Mouse (Mus musculus): ENCODE results near the gene Ubn1. TPM values are rescaled to one million over a fixed set of nuclear protein-coding genes. Genes with fewer than 3 reads are reported as not detected.

Gene Ubn1
- polyA plus RNA-seq, 1 experiment from 2014 or later = 13.9 TPM

- H3K9ac ChIP-seq = no peak overlapping the region
- ATAC-seq (ENCODE audit: low FRiP score, low read depth) = 0 out of 2 replicates have a peak, but pooled peaks have one; percentile 31
- H3K4me3 ChIP-seq = no peak overlapping the region
- WGBS = 7% methylated on average over 4 of the region's 4 CpGs
- no peaks in the 10 kb centered on the region for H3K9me3 ChIP-seq
- H3K4me2 ChIP-seq = no peak overlapping the region
- peaks cover 12% of the 10 kb centered on the region for H3K4me1 ChIP-seq (replicated peaks)
- H3K27ac ChIP-seq (replicated peaks) = no peak overlapping the region
- H3K36me3 ChIP-seq = no peaks in the 10 kb centered on the region
- peaks cover 67% of the 10 kb centered on the region for H3K27me3 ChIP-seq
Measured at GRCm38 (mm10) chr16:5130766-5131165, 80.9 kb downstream of the Ubn1 start.

GRCm38 (mm10) chr16:5131251-5131922 is 81.5 kb downstream of the Ubn1 start:
- WGBS = 3% methylated on average over 25 of the region's 25 CpGs
- no peak overlapping the region for H3K9ac ChIP-seq
- H3K36me3 ChIP-seq = no peaks in the 10 kb centered on the region
- peak overlapping the region; percentile 34 for H3K4me3 ChIP-seq
- H3K4me1 ChIP-seq (replicated peaks) = peaks cover 12% of the 10 kb centered on the region
- no peak overlapping the region for H3K27ac ChIP-seq (replicated peaks)
- ATAC-seq (ENCODE audit: low FRiP score, low read depth) = no peak
- no peaks in the 10 kb centered on the region for H3K9me3 ChIP-seq
- peaks cover 67% of the 10 kb centered on the region for H3K27me3 ChIP-seq
- peak overlapping the region; percentile 54 for H3K4me2 ChIP-seq

- Histone ChIP-seq H3K27ac (replicated peaks) (no peak within 1 kb of the TSS), H3K9me3 (no peaks in the 10 kb centered on the region), H3K4me1 (replicated peaks) (peaks cover 12% of the 10 kb centered on the region), H3K36me3 (no peaks in the 10 kb centered on the region), H3K9ac (no peak within 1 kb of the TSS), H3K27me3 (peaks cover 67% of the 10 kb centered on the region), H3K4me3 (peak within 1 kb of the TSS; percentile 34), H3K4me2 (peak within 1 kb of the TSS; percentile 54)
- 1% methylated on average over 37 of the region's 39 CpGs for WGBS
- no peak for ATAC-seq (ENCODE audit: low FRiP score, low read depth)
Measured at GRCm38 (mm10) chr16:5132401-5132801, 82.5 kb downstream of the Ubn1 start, which contains the start of gene Ppl. Gene Ppl, minus strand, starts transcription at chr16:5132421.

- H3K4me3 ChIP-seq = no peak overlapping the region
- no peak for ATAC-seq (ENCODE audit: low FRiP score, low read depth)
- H3K9me3 ChIP-seq = no peaks in the 10 kb centered on the region
- WGBS = 68% methylated on average over 14 of the region's 14 CpGs
- no peak overlapping the region for H3K9ac ChIP-seq
- H3K4me2 ChIP-seq = no peak overlapping the region
- no peak overlapping the region for H3K27ac ChIP-seq (replicated peaks)
- H3K27me3 ChIP-seq = peaks cover 50% of the 10 kb centered on the region
- peaks cover 12% of the 10 kb centered on the region for H3K4me1 ChIP-seq (replicated peaks)
- H3K36me3 ChIP-seq = no peaks in the 10 kb centered on the region
Measured at GRCm38 (mm10) chr16:5134623-5135330, 84.9 kb downstream of the Ubn1 start.

GRCm38 (mm10) chr16:5135551-5136261 is 85.8 kb downstream of the Ubn1 start:
- Histone ChIP-seq H3K27me3 (peaks cover 42% of the 10 kb centered on the region), H3K27ac (replicated peaks) (no peak overlapping the region), H3K36me3 (no peaks in the 10 kb centered on the region), H3K9me3 (no peaks in the 10 kb centered on the region), H3K9ac (no peak overlapping the region), H3K4me3 (no peak overlapping the region), H3K4me2 (no peak overlapping the region), H3K4me1 (replicated peaks) (peaks cover 12% of the 10 kb centered on the region)
- ATAC-seq (ENCODE audit: low FRiP score, low read depth) = no peak
- WGBS = 65% methylated on average over 8 of the region's 8 CpGs

Other genes with a start within 250 kb of the Ubn1 start
- gene 4930562C15Rik, start 214.6 kb upstream of the Ubn1 start, polyA plus RNA-seq (2015; fragmentation: Nextera tagmentation; extraction: Ambion mirVana) = 0.26 and 0.43 TPM in 2 replicates
- gene Ubald1, start 169.7 kb upstream of the Ubn1 start, polyA plus RNA-seq (2015; fragmentation: Nextera tagmentation; extraction: Ambion mirVana) = 51.1 and 69.2 TPM in 2 replicates
- 118 and 126 TPM in 2 replicates for gene Mgrn1, start 163.8 kb upstream of the Ubn1 start, polyA plus RNA-seq (2015; fragmentation: Nextera tagmentation; extraction: Ambion mirVana)
- gene Nudt16l1, start 111.3 kb upstream of the Ubn1 start, polyA plus RNA-seq (2015; fragmentation: Nextera tagmentation; extraction: Ambion mirVana) = 128 and 130 TPM in 2 replicates
- gene Anks3, start 85.9 kb upstream of the Ubn1 start, polyA plus RNA-seq (2015; fragmentation: Nextera tagmentation; extraction: Ambion mirVana) = 71.4 and 71.9 TPM in 2 replicates
- gene Sept12, start 52.2 kb upstream of the Ubn1 start, polyA plus RNA-seq (2015; fragmentation: Nextera tagmentation; extraction: Ambion mirVana) = not detected in 2 replicates
- 2.7 and 4.3 TPM in 2 replicates for gene Smim22, start 42.8 kb upstream of the Ubn1 start, polyA plus RNA-seq (2015; fragmentation: Nextera tagmentation; extraction: Ambion mirVana)
- gene Rogdi, start 36.5 kb upstream of the Ubn1 start, polyA plus RNA-seq (2015; fragmentation: Nextera tagmentation; extraction: Ambion mirVana) = 140 and 164 TPM in 2 replicates
- gene Glyr1, start 194 bp upstream of the Ubn1 start, polyA plus RNA-seq (2015; fragmentation: Nextera tagmentation; extraction: Ambion mirVana) = 176 and 180 TPM in 2 replicates
- 0.16 and 0.18 TPM in 2 replicates for gene Ppl, start 82.4 kb downstream of the Ubn1 start, polyA plus RNA-seq (2015; fragmentation: Nextera tagmentation; extraction: Ambion mirVana)
- gene Sec14l5, start 97.1 kb downstream of the Ubn1 start, polyA plus RNA-seq (2015; fragmentation: Nextera tagmentation; extraction: Ambion mirVana) = 0.41 and 0.56 TPM in 2 replicates
- gene Nagpa, start 154.0 kb downstream of the Ubn1 start, polyA plus RNA-seq (2015; fragmentation: Nextera tagmentation; extraction: Ambion mirVana) = 12.2 and 13.0 TPM in 2 replicates
- 15.6 and 16.9 TPM in 2 replicates for gene AU021092, start 172.2 kb downstream of the Ubn1 start, polyA plus RNA-seq (2015; fragmentation: Nextera tagmentation; extraction: Ambion mirVana)
- 35.3 and 43.6 TPM in 2 replicates for gene Alg1, start 183.6 kb downstream of the Ubn1 start, polyA plus RNA-seq (2015; fragmentation: Nextera tagmentation; extraction: Ambion mirVana)
- 9.3 and 10.7 TPM in 2 replicates for gene Eef2kmt, start 205.9 kb downstream of the Ubn1 start, polyA plus RNA-seq (2015; fragmentation: Nextera tagmentation; extraction: Ambion mirVana)

Measured in hindbrain, embryonic 15.5 days (tissue).